Mouse (Mus musculus) C2C12 (cell line): ENCODE data around the gene Mefv. TPM values are rescaled to one million over a fixed set of nuclear protein-coding genes. Genes with fewer than 3 reads are reported as not detected.

Experiments
- H3K27me3 ChIP-seq: one replicate; pipeline ENCODE4 v1.6.1; 2011; ENCODE audit not compliant: control insufficient read depth, insufficient read depth, insufficient read length
- H3K36me3 ChIP-seq: one replicate; pipeline ENCODE4 v1.6.1; 2011; ENCODE audit not compliant: control insufficient read depth, insufficient read depth
- H3K4me3 ChIP-seq: one replicate; pipeline ENCODE4 v1.5.1; 2011; ENCODE audit warnings: mild to moderate bottlenecking, control low read depth; ENCODE audit not compliant: poor library complexity, insufficient read depth, severe bottlenecking
- H3K79me2 ChIP-seq: one replicate; pipeline ENCODE4 v1.6.1; 2011; ENCODE audit not compliant: control insufficient read depth, insufficient read depth
- H3K79me3 ChIP-seq: one replicate; pipeline ENCODE4 v1.6.1; 2011; ENCODE audit warnings: low read depth, control low read depth
- H3ac ChIP-seq: one replicate; pipeline ENCODE3; 2011; ENCODE audit warnings: low read depth; ENCODE audit not compliant: control insufficient read depth, insufficient read length
- CEBPB ChIP-seq: IDR thresholded peaks from one replicate; pipeline ENCODE4 v1.6.1; 2011; ENCODE audit warnings: low read depth, mild to moderate bottlenecking, control low read depth, moderate library complexity
- CTCF ChIP-seq: IDR thresholded peaks from one replicate; pipeline ENCODE4 v1.5.1; 2011; ENCODE audit not compliant: control insufficient read depth, insufficient read depth, insufficient read length
- FOSL1 ChIP-seq: IDR thresholded peaks from one replicate; pipeline ENCODE4 v1.8.0; 2011; ENCODE audit warnings: mild to moderate bottlenecking, low read length; ENCODE audit not compliant: poor library complexity, insufficient read depth, severe bottlenecking
- MAX ChIP-seq: IDR thresholded peaks from one replicate; pipeline ENCODE4 v1.6.1; 2011; ENCODE audit warnings: mild to moderate bottlenecking, control low read depth
- MYOD1 ChIP-seq: IDR thresholded peaks from one replicate; pipeline ENCODE4 v1.6.1; 2011; ENCODE audit warnings: low read depth; ENCODE audit not compliant: control insufficient read depth, insufficient read length
- MYOG ChIP-seq: IDR thresholded peaks from one replicate; pipeline ENCODE4 v1.6.1; 2011; ENCODE audit not compliant: control insufficient read depth, insufficient read length; ENCODE audit errors: extremely low read depth
- USF1 ChIP-seq: IDR thresholded peaks from one replicate; pipeline ENCODE4 v1.6.1; 2011; ENCODE audit warnings: low read depth, mild to moderate bottlenecking, control low read depth, moderate library complexity
- long read RNA-seq, 2 experiments: library from polyadenylated mRNA; unstranded; transcript quantifications; one replicate each; pipeline ENCODE4 v2.0.0; 2019 to 2020
- polyA plus RNA-seq: library from polyadenylated mRNA; unstranded; fragments of >200 nt; fragmentation: generic; extraction: Trizol; gene quantifications from one replicate; pipeline ENCODE4 v1.2.1, GENCODE M21; 2012; ENCODE audit warnings: missing spikeins

Mefv gene
- polyA plus RNA-seq, result not detected
- long read RNA-seq, experiment 1, result 0 reads
- long read RNA-seq, experiment 2, result 0 reads

GRCm38 (mm10) chr16:3717980-3718379 is at the start of gene Mefv:
TSS of gene Mefv (minus strand) at chr16:3718097.
- Histone ChIP-seq H3K79me3 (no peaks in the 10 kb centered on the region), H3ac (no peak within 1 kb of the TSS), H3K36me3 (no peaks in the 10 kb centered on the region), H3K79me2 (no peaks in the 10 kb centered on the region), H3K27me3 (no peaks in the 10 kb centered on the region), H3K4me3 (no peak within 1 kb of the TSS)
- TF ChIP-seq MYOG, result no peak
- TF ChIP-seq MAX, result no peak
- no peak for TF ChIP-seq CTCF
- TF ChIP-seq MYOD1, result no peak
- TF ChIP-seq USF1, result no peak
- no peak for TF ChIP-seq FOSL1

GRCm38 (mm10) chr16:3748976-3749375 is 31.1 kb upstream of the Mefv start:
- H3K79me2 ChIP-seq, result no peaks in the 10 kb centered on the region
- H3K4me3 ChIP-seq, result no peak overlapping the region
- H3K36me3 ChIP-seq, result no peaks in the 10 kb centered on the region
- no peaks in the 10 kb centered on the region for H3K27me3 ChIP-seq
- TF ChIP-seq FOSL1, result no peak
- no peak for TF ChIP-seq MYOD1
- no peak for TF ChIP-seq CTCF
- TF ChIP-seq CEBPB, result no peak
- no peak for TF ChIP-seq USF1
- no peak for TF ChIP-seq MYOG
- H3K79me3 ChIP-seq, result no peaks in the 10 kb centered on the region
- H3ac ChIP-seq, result no peak overlapping the region

GRCm38 (mm10) chr16:3745656-3746055 is 27.8 kb upstream of the Mefv start:
- TF ChIP-seq CTCF, result no peak
- no peak for TF ChIP-seq MAX
- no peak for TF ChIP-seq CEBPB
- no peak for TF ChIP-seq MYOD1
- TF ChIP-seq MYOG, result no peak
- Histone ChIP-seq H3K27me3 (no peaks in the 10 kb centered on the region), H3ac (no peak overlapping the region), H3K4me3 (no peak overlapping the region), H3K79me3 (no peaks in the 10 kb centered on the region), H3K36me3 (no peaks in the 10 kb centered on the region), H3K79me2 (no peaks in the 10 kb centered on the region)

- Histone ChIP-seq H3K27me3 (no peaks in the 10 kb centered on the region), H3K36me3 (no peaks in the 10 kb centered on the region), H3K79me3 (no peaks in the 10 kb centered on the region), H3ac (no peak overlapping the region), H3K79me2 (no peaks in the 10 kb centered on the region), H3K4me3 (no peak overlapping the region)
- no peak for TF ChIP-seq CEBPB
- TF ChIP-seq MAX, result no peak
- TF ChIP-seq MYOG, result no peak
- TF ChIP-seq USF1, result no peak
- no peak for TF ChIP-seq FOSL1
- TF ChIP-seq MYOD1, result no peak
- no peak for TF ChIP-seq CTCF
These were observed 26.3 kb upstream of the Mefv start for GRCm38 (mm10) chr16:3744186-3744700.

- Histone ChIP-seq H3K27me3 (no peaks in the 10 kb centered on the region), H3K79me2 (no peaks in the 10 kb centered on the region), H3ac (no peak within 1 kb of the TSS), H3K79me3 (no peaks in the 10 kb centered on the region), H3K4me3 (no peak within 1 kb of the TSS), H3K36me3 (no peaks in the 10 kb centered on the region)
- TF ChIP-seq FOSL1 (no peak), CEBPB (no peak), USF1 (no peak), MYOD1 (no peak), CTCF (no peak), MAX (no peak), MYOG (no peak)
These were observed 25.7 kb upstream of the Mefv start, which contains the start of gene Zfp263 for GRCm38 (mm10) chr16:3743503-3744185. TSS of gene Zfp263 (plus strand) at chr16:3744093.

- Histone ChIP-seq H3K36me3 (no peaks in the 10 kb centered on the region), H3K4me3 (no peak overlapping the region), H3ac (no peak overlapping the region), H3K79me2 (no peaks in the 10 kb centered on the region), H3K27me3 (no peaks in the 10 kb centered on the region), H3K79me3 (no peaks in the 10 kb centered on the region)
- TF ChIP-seq MAX, result no peak
- no peak for TF ChIP-seq MYOD1
- no peak for TF ChIP-seq MYOG
- no peak for TF ChIP-seq USF1
- TF ChIP-seq CEBPB, result no peak
- TF ChIP-seq CTCF, result no peak
- TF ChIP-seq FOSL1, result no peak
These were observed 24.6 kb upstream of the Mefv start for GRCm38 (mm10) chr16:3742466-3742865.
